Mouse (Mus musculus) stomach, embryonic 14.5 days (tissue): Measurements from ENCODE around the gene Mboat1. TPM values are rescaled to one million over a fixed set of nuclear protein-coding genes. Genes with fewer than 3 reads are reported as not detected.

Source experiments
- ATAC-seq: fragments of 200-750 bp; cut with Nextera tagmentation; 2 replicates; pipeline ENCODE4 v1.8.0; 2017; ENCODE audit warnings: low read depth, moderate TSS enrichment; ENCODE audit not compliant: insufficient number of reproducible peaks, insufficient read depth, low FRiP score
- H3K27ac ChIP-seq: fragments of 300-500 bp; sonication (generic); 2 replicates; pipeline ENCODE4 v1.5.1; 2014; ENCODE audit warnings: mild to moderate bottlenecking, low read length, moderate library complexity, mixed read lengths
- H3K27me3 ChIP-seq: fragments of 300-500 bp; sonication (generic); 2 replicates; pipeline ENCODE4 v1.6.1; 2014; ENCODE audit warnings: low read length, control low read depth, mixed read lengths; ENCODE audit not compliant: control insufficient read depth, insufficient read depth
- H3K36me3 ChIP-seq: fragments of 300-500 bp; sonication (generic); 2 replicates; pipeline ENCODE4 v1.6.1; 2014; ENCODE audit warnings: mild to moderate bottlenecking, control low read depth, low read length, moderate library complexity, mixed read lengths; ENCODE audit not compliant: control insufficient read depth, insufficient read depth
- H3K4me1 ChIP-seq: fragments of 300-500 bp; sonication (generic); 2 replicates; pipeline ENCODE4 v1.6.1; 2014; ENCODE audit warnings: low read length, control low read depth, mixed read lengths; ENCODE audit not compliant: control insufficient read depth, insufficient read depth
- H3K4me2 ChIP-seq: fragments of 300-500 bp; sonication (generic); replicated peaks from 2 replicates; pipeline ENCODE4 v1.6.1; 2014; ENCODE audit warnings: low read depth, low read length, control low read depth
- H3K4me3 ChIP-seq: fragments of 300-500 bp; sonication (generic); 2 replicates; pipeline ENCODE4 v1.5.1; 2014; ENCODE audit warnings: low read depth, low read length, control low read depth
- H3K9ac ChIP-seq: fragments of 300-500 bp; sonication (generic); replicated peaks from 2 replicates; pipeline ENCODE4 v1.6.1; 2014; ENCODE audit warnings: low read depth, mild to moderate bottlenecking, control low read depth, low read length, moderate library complexity, mixed read lengths
- H3K9me3 ChIP-seq: fragments of 300-500 bp; sonication (generic); 2 replicates; pipeline ENCODE4 v1.6.1; 2016; ENCODE audit warnings: low read depth, low read length, control low read depth; ENCODE audit not compliant: control insufficient read depth
- WGBS: fragments of 180-500 bp; shearing (Covaris S2); extraction: QIAGEN DNeasy Blood & Tissue Kit; methylation state at CpG from one replicate; pipeline ENCODE4 v1.1.7; 2014; 5-methylcytosine and 5-hydroxymethylcytosine counted together
- polyA plus RNA-seq: library from polyadenylated mRNA; unstranded; fragments of >200 nt; fragmentation: Nextera tagmentation; extraction: Ambion mirVana; gene quantifications from 2 replicates; pipeline ENCODE4 v1.2.1, GENCODE M21; 2014

Gene Mboat1
- polyA plus RNA-seq, 1 experiment from 2014 or later, result 38.2 TPM

DNA sequence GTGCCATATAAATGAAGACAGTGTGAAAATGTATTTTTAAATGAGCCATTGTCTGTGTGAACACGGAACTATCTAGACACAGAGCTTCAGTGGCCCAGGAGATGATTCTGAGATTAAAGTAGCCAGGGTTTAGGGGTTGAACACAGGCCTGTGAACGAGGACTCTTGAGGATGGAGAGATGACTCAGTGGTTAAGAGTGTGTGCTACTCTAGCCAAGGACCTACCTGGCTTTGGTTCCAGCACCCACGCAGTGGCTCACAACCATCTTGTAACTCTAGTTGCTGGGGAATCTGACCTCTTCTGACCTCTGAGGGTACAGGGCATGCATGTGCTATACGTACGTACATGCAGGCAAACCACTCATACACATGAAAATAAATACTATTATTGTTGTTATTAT, 3.9 kb downstream of the Mboat1 start:
- WGBS, result 93% methylated on average over 5 of the region's 5 CpGs
- no peak for ATAC-seq
- Histone ChIP-seq H3K4me3 (no peak overlapping the region), H3K9ac (no peak overlapping the region), H3K4me1 (0 out of 2 replicates have a peak, but pooled peaks cover 2% of the 10 kb centered on the region), H3K4me2 (no peak overlapping the region), H3K36me3 (no peaks in the 10 kb centered on the region; the same call in 1 of the 2 replicates), H3K27me3 (no peaks in the 10 kb centered on the region), H3K9me3 (no peaks in the 10 kb centered on the region), H3K27ac (no peak overlapping the region)

DNA sequence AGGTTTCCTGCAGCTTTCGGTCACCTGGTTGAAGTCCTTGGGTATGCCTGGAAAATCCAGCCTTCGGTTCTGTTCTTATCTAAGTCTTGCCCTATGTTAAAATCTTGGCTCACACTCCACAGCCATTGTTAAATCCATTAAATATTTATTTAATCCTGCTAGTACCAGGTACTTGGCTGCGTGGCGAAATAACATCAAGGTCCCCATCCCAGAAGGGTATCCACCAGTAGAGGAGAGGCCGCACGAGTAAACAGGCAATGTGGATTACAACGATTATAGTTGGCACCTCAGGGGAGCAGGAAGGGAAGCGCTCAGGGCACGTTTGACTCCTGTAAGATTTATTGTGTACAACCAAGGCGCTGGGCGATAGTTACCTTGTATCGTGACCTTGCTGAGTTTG, 4.4 kb downstream of the Mboat1 start:
- ATAC-seq, result no peak

DNA sequence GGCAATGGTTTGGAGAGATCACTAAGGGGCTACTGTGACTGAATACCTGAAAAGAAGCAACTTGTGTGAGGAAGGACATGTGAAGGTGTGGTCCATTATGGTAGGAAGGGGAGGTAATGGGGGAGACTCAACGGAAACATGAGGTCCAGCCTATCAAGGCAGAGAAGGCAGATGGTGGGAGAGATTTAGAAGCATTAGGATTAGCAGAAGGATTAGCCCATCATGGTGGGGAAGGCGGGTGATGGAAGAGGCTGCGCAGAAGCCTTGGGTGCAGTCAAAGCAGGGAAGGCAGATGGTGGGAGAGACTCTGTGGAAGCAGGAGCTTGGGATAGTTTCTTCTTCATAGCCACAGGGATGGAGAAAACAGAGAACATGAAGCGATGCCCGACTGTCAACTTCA, 5.7 kb downstream of the Mboat1 start:
- H3K27ac ChIP-seq, result no peak overlapping the region
- H3K4me3 ChIP-seq, result no peak overlapping the region
- H3K36me3 ChIP-seq, result no peaks in the 10 kb centered on the region; the same call in 1 of the 2 replicates
- ATAC-seq, result no peak
- no peak overlapping the region for H3K9ac ChIP-seq
- 95% methylated on average over 5 of the region's 5 CpGs for WGBS
- no peaks in the 10 kb centered on the region for H3K27me3 ChIP-seq
- 0 out of 2 replicates have a peak, but pooled peaks cover 2% of the 10 kb centered on the region for H3K4me1 ChIP-seq
- no peak overlapping the region for H3K4me2 ChIP-seq
- no peaks in the 10 kb centered on the region for H3K9me3 ChIP-seq

More for the DNA sequence above, 4.4 kb downstream of the Mboat1 start:
- Histone ChIP-seq H3K4me1 (0 out of 2 replicates have a peak, but pooled peaks cover 2% of the 10 kb centered on the region), H3K9me3 (no peaks in the 10 kb centered on the region), H3K27me3 (no peaks in the 10 kb centered on the region), H3K4me3 (no peak overlapping the region), H3K36me3 (no peaks in the 10 kb centered on the region; the same call in 1 of the 2 replicates), H3K9ac (no peak overlapping the region), H3K27ac (no peak overlapping the region), H3K4me2 (no peak overlapping the region)
- WGBS, result 83% methylated on average over 12 of the region's 12 CpGs

DNA sequence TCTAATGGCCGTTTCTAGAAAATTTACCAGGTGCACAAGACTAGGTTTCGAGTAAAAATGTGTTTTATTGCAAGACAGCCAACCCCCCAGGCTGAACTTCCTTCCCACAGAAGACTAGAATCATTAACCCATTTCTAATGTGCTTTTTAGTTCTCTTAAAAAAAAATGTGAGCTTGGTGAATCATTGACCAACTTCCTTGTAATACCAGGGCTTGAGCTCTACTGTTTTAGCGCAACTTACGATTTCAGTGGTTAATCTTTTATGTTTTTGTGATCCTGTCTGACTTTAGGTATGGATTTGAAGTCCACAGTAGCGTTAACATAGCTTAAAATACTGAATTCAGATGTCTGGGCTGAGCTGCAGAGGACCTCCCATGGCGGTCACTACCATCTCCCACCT, 10.2 kb downstream of the Mboat1 start:
- Histone ChIP-seq H3K4me3 (no peak overlapping the region), H3K27ac (no peak overlapping the region), H3K4me1 (no peaks in the 10 kb centered on the region), H3K27me3 (no peaks in the 10 kb centered on the region), H3K36me3 (no peaks in the 10 kb centered on the region), H3K9ac (no peak overlapping the region), H3K4me2 (no peak overlapping the region), H3K9me3 (no peaks in the 10 kb centered on the region)
- 72% methylated on average over 6 of the region's 6 CpGs for WGBS
- no peak for ATAC-seq

DNA sequence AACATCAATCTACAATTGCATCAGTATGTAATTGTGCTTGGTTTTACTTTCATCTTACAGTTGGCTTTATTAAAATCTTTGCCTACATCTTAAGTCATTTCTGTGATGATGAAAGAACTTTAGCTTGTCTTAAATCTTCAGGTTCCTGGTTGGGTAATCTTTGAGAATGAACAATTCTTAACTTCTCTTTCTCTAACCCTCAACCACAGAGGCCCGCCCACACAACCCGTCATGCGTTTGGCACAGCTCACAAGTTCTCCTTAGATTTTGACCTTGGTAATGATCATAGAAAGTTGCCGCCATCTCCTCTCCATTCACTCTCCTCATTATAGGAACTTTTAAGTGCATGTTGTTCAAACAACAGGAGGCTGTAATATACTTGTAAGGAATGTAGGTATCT, 18.0 kb downstream of the Mboat1 start:
- no peak overlapping the region for H3K27ac ChIP-seq
- H3K9ac ChIP-seq, result no peak overlapping the region
- no peaks in the 10 kb centered on the region for H3K4me1 ChIP-seq
- no peak for ATAC-seq
- H3K9me3 ChIP-seq, result no peaks in the 10 kb centered on the region
- H3K4me3 ChIP-seq, result no peak overlapping the region
- H3K27me3 ChIP-seq, result no peaks in the 10 kb centered on the region
- no peak overlapping the region for H3K4me2 ChIP-seq
- WGBS, result 90% methylated on average over 4 of the region's 4 CpGs
- no peaks in the 10 kb centered on the region for H3K36me3 ChIP-seq

DNA sequence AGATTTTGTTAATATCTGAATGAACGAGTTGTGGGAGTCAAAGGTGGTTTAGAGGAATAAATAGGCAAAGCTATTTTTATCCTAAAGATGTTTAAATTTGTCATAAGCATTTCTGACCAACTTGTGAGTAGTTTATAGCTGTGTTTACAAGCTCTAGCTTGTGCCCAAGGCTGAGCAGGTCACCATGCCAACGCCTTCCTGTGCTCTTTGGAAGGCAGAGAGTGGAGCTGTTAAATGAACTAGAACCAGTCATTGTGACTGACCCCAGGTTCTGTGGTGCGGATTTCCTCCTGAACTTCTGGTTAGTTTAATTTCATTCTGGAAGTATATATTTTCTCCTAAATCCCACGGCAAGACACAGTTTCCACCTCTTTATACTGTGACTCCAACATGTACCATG, 23.3 kb downstream of the Mboat1 start:
- no peak overlapping the region for H3K27ac ChIP-seq
- H3K36me3 ChIP-seq, result no peaks in the 10 kb centered on the region
- H3K4me2 ChIP-seq, result no peak overlapping the region
- no peak overlapping the region for H3K4me3 ChIP-seq
- no peaks in the 10 kb centered on the region for H3K27me3 ChIP-seq
- no peaks in the 10 kb centered on the region for H3K9me3 ChIP-seq
- no peak for ATAC-seq
- H3K4me1 ChIP-seq, result no peaks in the 10 kb centered on the region
- H3K9ac ChIP-seq, result no peak overlapping the region
- WGBS, result 80% methylated on average over 4 of the region's 4 CpGs

DNA sequence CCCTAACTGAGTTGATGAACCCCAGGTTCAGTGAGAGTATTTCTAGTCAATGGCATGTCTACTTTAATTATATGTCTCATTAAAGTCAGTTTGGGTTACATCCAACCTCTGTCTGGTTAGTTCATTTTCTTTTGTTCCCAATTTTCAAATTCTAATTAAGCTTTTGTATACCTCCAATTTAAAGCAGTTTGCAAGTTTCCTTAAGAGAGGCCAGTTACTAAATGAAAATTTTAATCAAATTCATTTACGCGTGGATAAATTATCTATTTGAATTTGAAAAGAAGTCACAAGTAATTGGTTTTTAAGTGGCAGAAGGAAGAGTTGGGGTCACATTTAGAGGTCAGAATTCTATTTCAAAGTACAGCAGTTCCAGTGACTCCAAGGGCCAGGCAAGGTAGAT, 27.2 kb downstream of the Mboat1 start:
- no peak overlapping the region for H3K4me2 ChIP-seq
- H3K9me3 ChIP-seq, result no peaks in the 10 kb centered on the region
- no peak overlapping the region for H3K9ac ChIP-seq
- H3K4me3 ChIP-seq, result no peak overlapping the region
- no peak for ATAC-seq
- WGBS, result 96% methylated on average over 2 of the region's 2 CpGs
- no peaks in the 10 kb centered on the region for H3K27me3 ChIP-seq
- no peaks in the 10 kb centered on the region for H3K4me1 ChIP-seq
- no peaks in the 10 kb centered on the region for H3K36me3 ChIP-seq
- H3K27ac ChIP-seq, result no peak overlapping the region

DNA sequence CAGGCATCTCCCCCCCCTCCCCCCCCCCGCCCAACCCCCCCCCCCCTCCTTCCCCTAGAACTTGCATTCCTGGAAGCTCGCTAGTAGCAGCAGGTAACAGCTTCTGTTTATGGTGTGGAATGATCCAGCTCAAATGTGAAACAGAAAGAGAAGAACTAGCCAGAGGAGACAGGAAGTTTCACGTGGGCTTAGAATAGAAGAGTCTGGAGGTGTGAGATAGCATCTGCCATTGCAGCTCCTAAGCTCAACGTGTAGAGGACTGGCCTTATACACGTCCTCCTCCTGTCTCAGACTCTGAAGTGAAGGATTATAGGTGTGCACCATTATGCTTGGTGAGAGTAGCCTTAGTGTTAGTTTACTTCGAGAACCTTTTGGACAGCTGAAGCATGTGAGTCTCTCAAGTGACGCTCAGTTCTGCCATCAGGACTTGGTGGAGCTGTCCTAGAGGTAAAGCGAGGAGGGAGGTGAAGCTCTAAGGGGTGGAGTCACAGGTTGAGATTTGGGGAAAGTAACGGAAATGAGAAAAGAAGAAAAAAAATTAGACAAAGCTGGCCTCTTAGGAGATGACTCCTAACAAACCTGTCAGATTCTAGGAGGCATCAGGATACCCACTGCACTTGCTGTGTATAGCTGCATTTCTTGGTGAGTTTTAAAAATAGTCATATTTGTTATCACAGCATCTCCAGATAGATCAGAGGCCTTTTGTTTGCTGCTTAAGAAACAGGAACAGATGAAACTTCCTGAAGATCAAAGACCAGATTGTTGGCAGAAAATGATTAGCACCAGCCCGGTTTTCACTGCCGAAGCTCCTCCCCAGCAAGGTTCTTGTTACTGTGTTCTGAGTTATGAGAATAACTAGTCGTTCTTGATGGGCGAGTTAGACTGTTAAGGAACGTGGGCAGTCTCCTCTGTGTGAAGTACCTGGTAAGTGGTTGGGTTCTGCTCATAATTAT, 30.1 kb downstream of the Mboat1 start:
- 71% methylated on average over 13 of the region's 14 CpGs for WGBS
- no peak overlapping the region for H3K4me2 ChIP-seq
- no peak for ATAC-seq
- no peak overlapping the region for H3K9ac ChIP-seq
- H3K27me3 ChIP-seq, result no peaks in the 10 kb centered on the region
- H3K9me3 ChIP-seq, result no peaks in the 10 kb centered on the region
- no peak overlapping the region for H3K27ac ChIP-seq
- no peak overlapping the region for H3K4me3 ChIP-seq
- no peaks in the 10 kb centered on the region for H3K36me3 ChIP-seq
- H3K4me1 ChIP-seq, result no peaks in the 10 kb centered on the region
